Mouse (Mus musculus) liver, postnatal 0 days (tissue): Measurements from ENCODE around the gene Rasal1.

Experiments used
- CTCF ChIP-seq: sonication (generic); IDR thresholded peaks from 2 replicates; pipeline ENCODE4 v1.5.1; 2016; ENCODE audit warnings: antibody characterized with exemption, low read depth
- EP300 ChIP-seq: IDR thresholded peaks from 2 replicates; pipeline ENCODE4 v1.6.1; 2016; ENCODE audit warnings: antibody characterized with exemption, low read depth, mild to moderate bottlenecking

DNA sequence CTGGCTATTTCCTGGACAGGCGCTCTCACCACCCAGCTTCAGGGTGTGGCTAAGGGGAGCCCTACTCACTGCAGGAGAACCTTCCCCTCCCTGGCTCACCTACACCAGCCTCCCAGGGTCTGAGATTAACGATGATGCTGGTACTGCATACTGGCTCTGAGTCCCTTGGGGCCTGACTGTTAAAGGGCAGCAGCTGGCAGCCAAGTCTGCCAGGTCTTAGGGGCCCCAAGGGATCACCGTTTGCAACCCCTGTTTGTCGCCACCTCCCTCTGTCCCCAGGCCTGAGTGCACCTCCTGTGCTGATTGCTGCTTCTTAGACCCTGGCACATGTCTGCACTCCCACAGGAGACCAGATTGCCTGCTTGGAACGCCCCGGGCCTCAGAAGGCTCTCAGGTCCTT lies 55.8 kb downstream of the Rasal1 start:
- no peak for TF ChIP-seq CTCF
- TF ChIP-seq EP300, result no peak
